Mouse (Mus musculus): ENCODE results near the gene Nmi. TPM values are rescaled to one million over a fixed set of nuclear protein-coding genes. Genes with fewer than 3 reads are reported as not detected.

Gene Nmi
- polyA plus RNA-seq, 1 experiment from 2014 or later = 34.3 TPM

DNA sequence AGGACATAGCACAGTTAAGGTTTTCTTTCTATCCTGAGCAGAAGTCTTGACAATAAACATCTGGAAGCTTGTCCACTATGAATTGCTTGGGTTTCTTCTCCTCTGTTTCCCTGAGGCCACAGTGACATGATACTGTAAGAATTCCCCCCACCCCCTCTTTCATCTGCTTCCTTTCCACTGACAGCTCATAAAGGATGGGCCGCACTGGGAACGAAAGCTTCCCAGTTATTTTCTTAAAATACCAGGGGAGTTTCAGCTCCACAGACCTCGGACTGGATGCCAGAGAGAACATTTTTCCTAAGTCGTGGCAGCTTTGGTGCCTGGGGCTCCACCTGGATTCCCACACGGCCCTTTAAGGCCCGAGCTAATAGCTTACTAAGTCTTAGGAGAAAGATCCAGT, 60.6 kb downstream of the Nmi start:
- peak; percentile 88 for DNase-seq (ENCODE audit: low spot score)
- H3K9me3 ChIP-seq (replicated peaks; ENCODE audit: low read length) = no peaks in the 10 kb centered on the region
- TF ChIP-seq CTCF (IDR thresholded peaks at IDR 0.05; ENCODE audit: low read depth) = no peak
- no peak overlapping the region for H3K9ac ChIP-seq (ENCODE audit: low read depth, low read length)
- H3K27me3 ChIP-seq (ENCODE audit: insufficient read depth, low read length) = no peaks in the 10 kb centered on the region
- H3K27ac ChIP-seq = no peak overlapping the region
- no peaks in the 10 kb centered on the region for H3K36me3 ChIP-seq (ENCODE audit: insufficient read depth, low read length)
- peak overlapping the region; percentile 9; the same call in 1 of the 2 replicates for H3K4me2 ChIP-seq (ENCODE audit: low read length)
- 0 out of 2 replicates have a peak, but pooled peaks have one; percentile 53 for ATAC-seq (replicated peaks; ENCODE audit: low FRiP score, low read depth)
- H3K4me3 ChIP-seq (replicated peaks; ENCODE audit: low read depth, low read length) = no peak overlapping the region
- peaks cover 7% of the 10 kb centered on the region; the same call in 1 of the 2 replicates for H3K4me1 ChIP-seq (replicated peaks; ENCODE audit: insufficient read depth, low read length)
- WGBS = 9% methylated on average over 6 of the region's 6 CpGs

- Histone ChIP-seq H3K9ac (ENCODE audit: low read depth, low read length) (no peak overlapping the region), H3K4me3 (replicated peaks; ENCODE audit: low read depth, low read length) (no peak overlapping the region), H3K27me3 (ENCODE audit: insufficient read depth, low read length) (no peaks in the 10 kb centered on the region), H3K9me3 (replicated peaks; ENCODE audit: low read length) (no peaks in the 10 kb centered on the region), H3K36me3 (ENCODE audit: insufficient read depth, low read length) (no peaks in the 10 kb centered on the region), H3K4me2 (ENCODE audit: low read length) (no peak overlapping the region), H3K27ac (no peak overlapping the region), H3K4me1 (replicated peaks; ENCODE audit: insufficient read depth, low read length) (peaks cover 7% of the 10 kb centered on the region; the same call in 1 of the 2 replicates)
- no peak for TF ChIP-seq CTCF (IDR thresholded peaks at IDR 0.05; ENCODE audit: low read depth)
- DNase-seq (ENCODE audit: low spot score) (peak; percentile 71), ATAC-seq (replicated peaks; ENCODE audit: low FRiP score, low read depth) (no peak)
- WGBS = 26% methylated on average over 2 of the region's 2 CpGs
Measured at GRCm38 (mm10) chr2:51911864-51912263, 61.4 kb downstream of the Nmi start.

- Histone ChIP-seq H3K4me3 (replicated peaks; ENCODE audit: low read depth, low read length) (no peak overlapping the region), H3K4me1 (replicated peaks; ENCODE audit: insufficient read depth, low read length) (0 out of 2 replicates have a peak, but pooled peaks cover 7% of the 10 kb centered on the region), H3K9ac (ENCODE audit: low read depth, low read length) (no peak overlapping the region), H3K4me2 (ENCODE audit: low read length) (no peak overlapping the region), H3K36me3 (ENCODE audit: insufficient read depth, low read length) (no peaks in the 10 kb centered on the region), H3K9me3 (replicated peaks; ENCODE audit: low read length) (no peaks in the 10 kb centered on the region), H3K27ac (no peak overlapping the region), H3K27me3 (ENCODE audit: insufficient read depth, low read length) (no peaks in the 10 kb centered on the region)
- ATAC-seq (replicated peaks; ENCODE audit: low FRiP score, low read depth) (no peak), DNase-seq (ENCODE audit: low spot score) (peak; percentile 10)
- no peak for TF ChIP-seq CTCF (IDR thresholded peaks at IDR 0.05; ENCODE audit: low read depth)
- 47% methylated on average over 4 of the region's 4 CpGs for WGBS
Measured at GRCm38 (mm10) chr2:51907538-51908110, 65.7 kb downstream of the Nmi start.

DNA sequence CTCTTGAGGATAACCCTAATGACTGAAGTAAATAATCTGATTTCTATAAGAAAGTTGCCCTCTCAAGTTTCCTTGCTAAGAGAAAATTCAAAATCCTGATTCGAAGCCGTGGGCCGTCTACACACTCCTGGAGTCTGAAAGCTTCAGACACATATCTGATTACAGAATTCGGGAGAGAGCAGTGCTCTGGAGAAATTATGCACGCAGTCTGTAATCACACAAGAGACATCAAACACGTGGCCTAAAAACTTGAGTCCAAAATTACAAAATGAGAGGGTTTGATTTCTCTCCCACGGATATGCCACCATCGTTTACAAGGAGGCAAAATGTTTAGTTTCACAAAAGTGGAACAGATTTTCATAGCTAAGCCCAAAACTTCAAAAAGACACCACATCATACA, 67.7 kb downstream of the Nmi start:
- WGBS = 49% methylated on average over 8 of the region's 8 CpGs
- H3K27ac ChIP-seq = no peak overlapping the region
- H3K9me3 ChIP-seq (replicated peaks; ENCODE audit: low read length) = no peaks in the 10 kb centered on the region
- ATAC-seq (replicated peaks; ENCODE audit: low FRiP score, low read depth) (no peak), DNase-seq (ENCODE audit: low spot score) (no peak)
- no peaks in the 10 kb centered on the region for H3K36me3 ChIP-seq (ENCODE audit: insufficient read depth, low read length)
- no peaks in the 10 kb centered on the region for H3K27me3 ChIP-seq (ENCODE audit: insufficient read depth, low read length)
- no peak overlapping the region for H3K9ac ChIP-seq (ENCODE audit: low read depth, low read length)
- no peaks in the 10 kb centered on the region for H3K4me1 ChIP-seq (replicated peaks; ENCODE audit: insufficient read depth, low read length)
- TF ChIP-seq CTCF (IDR thresholded peaks at IDR 0.05; ENCODE audit: low read depth) = no peak
- no peak overlapping the region for H3K4me3 ChIP-seq (replicated peaks; ENCODE audit: low read depth, low read length)
- H3K4me2 ChIP-seq (ENCODE audit: low read length) = no peak overlapping the region

Other genes starting within 250 kb of the Nmi start
- 13.1 and 14.8 TPM in 2 replicates for gene Rbm43, start 38.3 kb downstream of the Nmi start, polyA plus RNA-seq (2015; fragmentation: Nextera tagmentation; extraction: Ambion mirVana)
- 9.0 and 9.5 TPM in 2 replicates for gene Tnfaip6, start 64.5 kb upstream of the Nmi start, polyA plus RNA-seq (2015; fragmentation: Nextera tagmentation; extraction: Ambion mirVana)
- gene Rif1, start 99.3 kb upstream of the Nmi start, polyA plus RNA-seq (2015; fragmentation: Nextera tagmentation; extraction: Ambion mirVana) = 24.3 and 24.5 TPM in 2 replicates